Mouse (Mus musculus): ENCODE measurements around the gene Pcca.

DNA sequence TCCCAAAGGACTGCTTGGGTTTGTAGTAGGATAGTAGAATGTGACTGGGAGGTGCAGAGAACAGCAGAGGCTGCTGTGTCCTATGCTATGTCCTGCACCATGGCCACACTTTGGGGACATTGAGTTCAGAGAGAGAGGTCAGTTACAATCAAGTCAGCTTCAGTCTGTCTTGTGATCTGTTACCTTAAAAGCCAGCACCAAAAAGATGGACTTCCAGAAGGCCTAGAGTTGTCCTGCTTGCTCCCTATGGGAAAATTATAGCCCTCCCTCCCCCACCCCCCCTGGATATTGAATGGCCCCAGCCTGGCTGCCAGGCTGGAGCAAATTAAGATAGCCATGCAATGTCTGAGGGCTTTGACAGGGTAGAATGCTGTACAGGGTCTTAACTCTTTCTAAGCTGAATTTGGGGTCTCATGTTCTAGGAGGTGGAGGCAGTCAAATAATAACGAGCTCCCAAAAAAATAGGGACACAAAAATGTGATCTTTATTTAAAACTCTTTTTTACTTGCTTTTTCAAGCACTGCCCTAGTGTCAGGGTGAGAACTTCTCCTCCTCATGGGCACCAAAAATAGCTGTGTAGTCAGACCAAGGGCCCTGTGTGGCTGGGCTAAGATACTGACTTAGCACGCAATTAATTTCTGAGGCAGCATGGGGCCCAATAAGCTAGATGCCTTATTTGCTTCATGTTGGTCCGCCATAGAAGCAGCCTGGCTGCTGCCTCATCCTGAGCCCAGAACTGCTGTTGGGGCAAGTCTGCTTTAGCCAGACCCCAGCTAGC, 353.8 kb downstream of the Pcca start:
- TF ChIP-seq CTCF (IDR thresholded peaks at IDR 0.05; ENCODE audit: borderline replicate concordance, control insufficient read depth, extremely low read depth, insufficient read depth, low read length, poor library complexity), result no peak
- no peak for TF ChIP-seq POLR2A (IDR thresholded peaks at IDR 0.05; ENCODE audit: control insufficient read depth, extremely low read depth, insufficient read depth, low read length, poor library complexity)

Data from thymus, adult 2 months (tissue).